Mouse (Mus musculus) spleen, postnatal 10 days (tissue): ENCODE measurements around the gene Lysmd2.
"Not testable (repeated sequence)": the region's sequence is repeated elsewhere in the genome, so short reads cannot be mapped to it uniquely, and the experiment has no call there.

Experiments
- DNase-seq, 2 experiments: peaks; one replicate each; pipeline ENCODE4 v3.0.0; 2021 to 2022; ENCODE audit warnings: low spot score in 2 of 2

Lysmd2 gene

DNA sequence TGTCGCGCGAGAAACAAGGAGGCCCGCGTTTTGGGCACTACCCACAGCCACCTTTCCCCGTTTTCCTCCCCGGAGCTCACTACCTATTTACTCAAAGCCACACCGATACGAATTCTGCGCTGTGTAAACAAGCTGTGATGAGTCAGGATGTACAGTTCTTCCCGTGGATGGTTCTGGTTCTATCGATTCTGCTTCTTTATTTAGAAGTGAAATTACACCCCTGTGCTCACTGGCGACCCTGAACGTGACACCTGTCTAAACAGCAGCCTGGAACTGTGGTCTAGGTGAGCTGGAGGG is 715 bp downstream of the Lysmd2 start:
- no peak for DNase-seq

- no peak for DNase-seq
Observed at GRCm38 (mm10) chr9:75630823-75631454, 5.4 kb downstream of the Lysmd2 start.

DNA sequence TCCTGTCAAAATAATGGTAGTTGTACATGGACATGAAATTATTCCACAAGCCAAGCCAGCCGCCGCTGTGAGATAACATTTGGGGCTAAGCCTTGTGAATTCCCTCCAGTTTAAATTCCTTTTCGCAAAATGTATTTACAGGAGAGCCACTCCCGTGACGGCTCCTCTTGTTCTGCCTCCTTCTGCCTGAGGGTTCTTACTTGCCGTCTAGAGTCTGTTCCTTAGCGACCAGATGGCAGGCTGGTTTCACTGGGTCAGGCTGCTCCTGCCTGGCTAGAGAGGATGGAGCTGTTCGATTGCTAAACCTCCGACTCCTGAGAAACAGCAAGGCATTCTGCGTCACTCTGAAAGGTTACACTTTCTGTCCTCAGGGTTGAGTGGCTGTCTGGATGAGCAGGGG is 6.6 kb downstream of the Lysmd2 start:
- no peak for DNase-seq

DNA sequence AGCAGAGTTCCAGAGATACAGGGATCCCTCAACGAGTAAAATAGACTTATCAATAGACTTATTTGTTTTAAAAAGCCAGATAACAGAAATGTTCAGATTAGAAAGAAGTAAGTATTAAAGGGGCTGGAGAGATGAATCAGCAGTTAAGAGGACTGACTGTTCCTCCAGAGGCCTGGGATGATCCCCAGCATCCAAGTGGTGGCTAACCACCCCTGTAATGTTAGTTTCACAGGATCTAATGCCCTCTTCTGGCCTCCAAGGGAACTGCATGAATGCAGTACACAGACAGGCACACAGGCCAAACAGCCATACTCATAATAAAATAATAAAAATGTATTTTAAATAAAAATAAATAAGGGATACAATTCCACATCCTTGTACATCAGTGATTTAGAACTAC is 7.4 kb downstream of the Lysmd2 start:
- DNase-seq: peak in 1 of 2 experiments; percentile 26

GRCm38 (mm10) chr9:75633603-75634002 is 8.1 kb downstream of the Lysmd2 start:
- DNase-seq: no peak

- no peak for DNase-seq
Observed at GRCm38 (mm10) chr9:75634226-75634625, 8.7 kb downstream of the Lysmd2 start.

DNA sequence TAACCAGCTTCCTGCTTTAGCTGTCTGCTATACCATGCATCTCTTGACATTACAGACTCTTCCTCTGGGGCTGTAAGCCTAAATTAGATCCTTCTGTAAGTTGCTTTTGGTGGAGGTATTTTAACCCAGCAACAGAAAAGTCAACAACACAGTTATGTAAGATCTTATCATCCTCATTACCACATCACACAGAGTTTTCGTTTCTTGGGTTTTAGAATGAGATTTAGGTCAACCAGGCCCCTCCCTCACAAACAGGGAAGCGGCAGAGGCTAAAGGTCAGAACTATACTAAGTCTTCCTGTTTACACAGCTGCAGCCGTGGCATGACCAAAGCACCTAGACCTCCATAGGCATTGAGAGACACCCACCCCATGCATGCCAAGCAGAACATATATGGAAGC is 19.9 kb downstream of the Lysmd2 start:
- no peak for DNase-seq

DNA sequence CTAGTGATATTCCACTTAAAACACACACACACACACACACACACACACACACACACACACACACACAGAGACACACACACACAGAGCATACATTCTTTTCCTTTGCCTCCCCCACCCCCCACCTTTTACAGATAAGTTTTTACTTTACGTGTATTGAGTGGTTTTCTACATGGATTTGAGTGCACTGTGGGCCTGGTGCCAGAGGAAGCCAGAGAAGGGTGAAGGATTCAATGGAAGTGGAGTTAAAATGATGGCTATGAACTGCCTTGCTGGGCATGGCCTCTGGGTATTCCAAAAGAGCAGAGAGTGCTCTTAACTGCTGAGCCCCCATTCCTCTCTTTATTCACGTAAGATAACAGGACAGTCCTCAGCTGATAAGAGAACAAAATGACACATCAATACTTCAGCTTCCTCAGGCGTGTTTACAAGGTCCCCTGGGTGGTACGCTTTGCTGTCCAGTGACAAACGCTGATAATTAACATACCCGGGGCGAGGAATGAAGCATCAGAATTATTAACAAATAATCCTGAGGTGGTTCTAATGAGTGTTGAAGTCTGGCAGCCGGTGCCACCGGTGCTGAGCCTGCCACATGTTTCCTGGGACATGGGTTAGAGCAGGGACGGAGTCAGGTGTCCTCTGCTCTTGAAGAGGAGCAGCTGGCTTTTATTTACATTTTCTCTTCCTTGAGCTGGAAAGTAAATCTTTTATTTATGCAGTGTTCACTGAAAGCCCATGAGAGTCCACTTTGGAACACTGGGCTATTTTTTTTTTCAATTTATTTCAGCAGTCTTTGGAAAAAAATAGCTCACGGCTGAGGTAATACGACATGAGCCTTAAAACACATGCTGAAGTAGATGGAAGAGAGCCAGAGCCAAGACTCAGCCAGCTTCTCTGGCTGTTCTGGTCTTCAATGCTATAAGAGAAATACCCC is 28.7 kb downstream of the Lysmd2 start:
- DNase-seq: no peak

- DNase-seq: not testable (repeated sequence)
Observed at GRCm38 (mm10) chr9:75656456-75656855, 30.9 kb downstream of the Lysmd2 start.

DNA sequence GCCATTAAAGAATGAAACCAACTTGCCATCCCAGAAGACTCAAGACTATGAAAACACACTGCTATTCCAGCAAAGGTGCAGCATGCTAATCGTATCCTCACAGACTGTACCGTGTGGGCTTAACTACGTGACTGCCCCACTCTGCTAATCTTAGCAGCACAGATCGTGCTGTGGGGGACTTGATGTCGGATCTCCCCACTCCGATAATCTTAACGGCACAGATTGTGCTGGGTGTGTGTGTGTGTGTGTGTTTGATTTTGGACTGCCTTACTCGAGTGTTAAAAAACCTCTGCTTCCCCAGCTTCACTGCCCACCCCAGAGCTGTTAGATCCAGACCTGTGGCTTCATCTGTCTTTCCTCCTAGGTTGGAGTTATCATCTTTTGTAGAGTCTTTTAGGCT is 35.4 kb downstream of the Lysmd2 start:
- no peak for DNase-seq

GRCm38 (mm10) chr9:75665364-75665763 is 39.8 kb downstream of the Lysmd2 start:
- no peak for DNase-seq

GRCm38 (mm10) chr9:75666612-75667011 is 41.1 kb downstream of the Lysmd2 start:
- DNase-seq: no peak

DNA sequence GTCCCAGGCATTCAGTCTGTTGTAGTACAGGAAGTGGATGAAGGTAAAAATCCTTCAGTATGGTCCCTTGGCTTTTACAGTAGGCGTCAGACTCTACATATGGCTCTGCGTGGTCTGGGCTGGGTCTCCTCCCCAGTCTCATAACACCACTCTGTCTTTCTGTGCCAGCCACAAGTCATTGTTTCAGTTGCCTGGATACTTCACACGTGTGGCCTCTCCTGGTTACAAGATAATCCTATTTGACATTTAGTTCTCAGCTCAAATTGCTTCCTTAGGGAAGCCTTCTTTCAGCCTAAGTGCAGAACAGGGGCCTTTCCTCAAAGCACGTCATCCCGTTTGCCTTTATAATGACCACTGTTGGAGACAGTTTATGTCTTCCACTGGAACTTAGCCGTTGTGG is 47.2 kb downstream of the Lysmd2 start:
- DNase-seq: no peak

- DNase-seq: no peak
Observed at GRCm38 (mm10) chr9:75676226-75676625, 50.7 kb downstream of the Lysmd2 start.

DNA sequence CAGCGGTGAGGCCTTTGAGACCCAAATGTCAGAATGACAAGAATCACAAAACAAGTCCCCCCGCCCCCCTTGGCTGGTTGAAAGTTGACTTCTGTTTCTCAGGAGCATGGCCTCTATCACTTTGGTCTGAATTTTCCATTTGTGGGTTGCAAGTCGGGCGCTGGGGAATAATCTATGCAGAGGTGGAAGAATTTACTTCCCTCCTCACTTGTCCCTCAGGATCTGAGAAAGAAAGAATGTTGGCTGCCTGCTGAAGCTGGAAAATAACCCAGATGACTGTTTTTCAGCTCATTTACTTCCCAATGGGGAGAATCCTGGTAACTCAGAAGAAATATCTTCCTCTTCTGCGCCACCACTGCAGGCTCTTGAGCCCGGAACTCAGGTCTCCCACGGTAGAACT is 52.8 kb downstream of the Lysmd2 start:
- no peak for DNase-seq

DNA sequence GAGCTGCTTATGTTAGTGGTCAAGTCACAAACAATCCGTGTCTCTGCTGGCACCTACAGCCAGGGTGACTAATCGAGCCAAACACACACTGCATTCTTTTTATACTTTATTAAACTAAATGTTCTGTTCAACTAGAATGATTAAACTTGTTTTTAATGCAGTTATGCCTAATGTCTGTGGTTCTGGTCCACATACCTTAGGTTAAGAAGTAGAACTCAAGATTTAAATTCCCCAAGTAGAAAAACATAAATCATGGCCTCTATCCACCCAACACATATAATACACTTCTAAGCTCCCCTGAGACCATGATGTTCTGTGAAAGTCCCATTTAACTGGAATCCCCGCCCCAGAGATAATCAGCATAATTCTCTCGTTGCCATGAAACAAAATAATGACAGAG is 54.1 kb downstream of the Lysmd2 start:
- DNase-seq: no peak

GRCm38 (mm10) chr9:75680606-75681005 is 55.1 kb downstream of the Lysmd2 start:
- DNase-seq: no peak

DNA sequence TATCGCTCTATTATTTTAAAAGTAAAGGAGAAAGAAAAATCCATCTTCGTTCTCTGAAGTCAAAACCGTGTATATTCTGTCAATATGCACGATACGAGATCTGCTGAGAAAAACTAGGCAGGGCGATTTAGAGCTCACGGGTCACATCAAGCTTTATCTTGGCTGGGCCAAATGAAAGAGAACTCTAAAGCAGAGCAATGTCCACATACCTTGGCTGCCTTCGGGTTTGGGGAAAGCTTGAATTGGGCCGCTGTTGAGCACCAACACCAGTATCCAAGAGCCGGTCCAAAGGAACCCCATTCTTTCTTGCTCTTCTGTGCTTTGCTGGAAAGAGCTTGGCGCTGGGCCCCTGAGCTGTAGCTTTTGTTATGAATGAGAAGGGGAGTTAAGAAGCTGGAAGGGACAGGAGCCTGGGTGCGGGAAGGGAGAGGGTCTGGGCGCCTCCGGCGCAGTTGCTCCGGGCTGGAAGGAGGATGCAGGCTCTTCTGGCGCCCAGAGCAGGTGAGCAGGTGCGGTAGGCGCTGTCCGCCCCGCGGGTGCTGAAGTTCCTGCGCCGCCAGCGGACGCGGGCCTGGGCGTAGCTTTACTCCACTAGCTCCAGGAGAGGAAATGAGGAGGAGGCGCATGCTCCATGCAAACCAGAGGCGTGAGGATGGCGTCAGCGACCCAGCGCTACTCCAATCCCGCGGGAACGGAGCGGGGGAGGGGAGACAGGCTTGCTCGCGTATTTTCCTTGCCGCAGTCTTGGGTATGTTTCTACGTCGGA is 58.1 kb downstream of the Lysmd2 start, which contains the start of gene Scg3:
Scg3 (minus strand) TSS at position 631 of the 766 bp plus-strand sequence.
- DNase-seq: peak; percentile 3 to 39

DNA sequence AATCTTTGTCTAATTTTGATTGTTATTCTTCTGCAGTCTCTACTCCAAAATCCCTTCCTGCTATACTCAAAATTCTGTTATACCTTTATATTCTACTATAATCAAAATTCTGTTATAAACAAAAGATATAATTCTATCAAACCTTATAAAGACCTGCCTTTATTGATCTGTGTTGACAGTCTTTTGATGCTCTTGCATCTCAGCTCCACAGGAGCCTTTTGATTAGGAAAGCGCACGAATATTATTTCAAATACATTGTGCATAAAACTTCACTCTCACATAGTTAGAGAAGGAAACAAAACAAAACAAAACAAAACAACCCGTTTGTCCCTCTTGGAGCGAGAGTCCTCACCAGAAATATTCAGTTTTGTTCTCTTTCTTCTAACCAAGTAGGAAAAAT is 58.8 kb downstream of the Lysmd2 start:
- DNase-seq: no peak

- DNase-seq: no peak
Observed at GRCm38 (mm10) chr9:75684772-75685171, 59.2 kb downstream of the Lysmd2 start.
